Mouse (Mus musculus) ES-CJ7 (cell line): Measurements from ENCODE around the gene Lnx1.

Experiments
- DNase-seq: peaks from one replicate; pipeline ENCODE4 v3.0.0; 2011; ENCODE audit warnings: low read depth, low spot score

Gene Lnx1

GRCm38 (mm10) chr5:74654527-74654926 lies 48.2 kb downstream of the Lnx1 start:
- no peak for DNase-seq

DNA sequence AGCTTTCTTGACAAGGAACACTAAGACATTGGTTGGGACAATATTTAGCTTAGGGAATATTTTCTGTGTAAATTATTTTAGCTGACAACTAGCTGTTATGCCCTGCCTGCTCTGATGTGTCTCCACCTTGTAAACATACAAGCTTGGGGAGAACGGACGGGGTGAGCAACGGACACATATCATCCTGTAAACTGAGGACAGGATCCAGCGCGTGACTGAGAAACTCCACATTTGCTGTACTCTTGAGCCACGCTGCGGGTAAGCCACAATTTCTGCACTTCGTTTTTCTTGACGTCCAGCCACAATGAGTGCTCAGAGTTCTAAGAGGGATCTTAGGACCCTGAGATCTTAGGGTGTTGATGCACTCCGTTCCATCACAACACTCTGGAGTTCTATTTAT lies 48.9 kb downstream of the Lnx1 start:
- no peak for DNase-seq

DNA sequence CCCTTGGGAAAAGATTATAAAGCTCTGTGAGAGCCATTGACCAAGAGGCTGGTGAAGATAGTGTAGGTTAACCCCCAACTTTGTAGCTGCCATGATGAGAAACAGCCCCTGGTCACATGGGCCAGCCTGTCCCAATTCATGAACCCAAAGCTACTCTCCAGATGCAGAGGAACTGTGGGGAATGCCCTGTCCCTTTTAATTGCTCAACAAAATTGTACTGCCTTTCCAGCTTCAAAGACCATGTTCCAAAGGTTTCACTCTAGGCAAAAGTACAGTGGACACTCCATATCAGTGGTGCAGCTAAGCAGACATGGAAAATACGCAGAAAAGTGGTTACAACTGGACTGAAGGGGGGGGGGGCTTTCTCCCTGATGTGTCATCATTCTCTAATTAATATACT lies 53.6 kb downstream of the Lnx1 start:
- DNase-seq, result no peak

- DNase-seq, result no peak
These were observed 54.5 kb downstream of the Lnx1 start for GRCm38 (mm10) chr5:74648216-74648615.

DNA sequence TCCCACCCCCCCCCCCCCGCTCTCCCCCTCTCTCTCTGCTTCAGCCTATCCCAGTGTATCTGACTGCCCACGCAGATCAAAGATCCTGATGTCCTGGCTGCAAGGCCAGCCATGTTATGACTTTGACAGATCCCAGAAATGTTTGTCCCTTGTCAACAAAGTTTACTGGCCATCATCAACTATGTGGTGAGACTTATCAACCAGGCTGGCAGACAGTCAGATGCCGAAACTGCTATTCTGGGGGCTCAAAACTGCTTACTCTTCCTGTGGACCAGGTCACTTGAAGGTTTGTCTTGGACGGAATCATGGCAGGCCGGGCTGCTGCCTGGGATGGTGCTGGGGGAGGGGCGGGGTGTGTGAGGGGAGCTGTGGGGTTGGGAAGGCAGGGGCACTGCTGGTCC lies 55.1 kb downstream of the Lnx1 start:
- no peak for DNase-seq

- no peak for DNase-seq
These were observed 60.4 kb downstream of the Lnx1 start for GRCm38 (mm10) chr5:74642291-74642690.

- peak; percentile 39 for DNase-seq
These were observed 61.7 kb downstream of the Lnx1 start for GRCm38 (mm10) chr5:74641000-74641399.

DNA sequence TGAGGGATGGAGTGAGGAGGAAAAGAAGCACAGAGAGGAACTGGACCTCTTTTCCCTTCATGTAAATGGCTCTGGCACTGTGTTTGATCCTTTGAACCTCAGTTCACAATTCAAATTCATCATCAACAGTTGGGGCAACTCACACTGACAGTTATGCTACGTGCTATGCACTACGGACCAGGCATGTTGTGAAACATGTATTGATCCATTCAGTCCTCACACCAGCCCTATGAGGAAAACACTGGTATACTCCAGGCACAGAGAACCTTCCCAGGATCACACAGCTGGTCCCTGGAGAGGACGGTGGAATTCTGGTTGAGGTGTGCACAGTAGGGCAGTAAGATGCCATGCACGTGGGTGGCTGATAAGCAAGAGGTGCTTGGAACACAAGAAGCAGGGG lies 62.2 kb downstream of the Lnx1 start:
- DNase-seq, result no peak

DNA sequence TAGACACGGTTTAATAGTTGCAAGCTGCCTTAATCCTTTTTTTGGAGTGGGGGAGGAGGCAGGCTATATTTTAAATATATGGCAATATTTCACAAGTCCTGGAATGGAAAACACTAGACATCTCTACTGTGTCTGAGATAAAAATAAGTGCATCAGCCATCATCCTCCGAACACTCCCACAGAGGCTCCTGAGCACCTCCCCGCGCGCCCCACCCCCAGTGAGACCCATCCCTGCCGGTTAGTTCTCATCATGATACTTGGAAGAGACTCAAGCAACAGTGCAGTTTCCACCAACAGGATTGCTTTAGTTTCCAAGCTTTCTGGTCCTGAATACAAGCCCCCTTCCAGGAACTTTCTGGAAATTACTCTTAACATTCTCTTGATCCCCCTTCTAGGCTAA lies 63.2 kb downstream of the Lnx1 start:
- no peak for DNase-seq

DNA sequence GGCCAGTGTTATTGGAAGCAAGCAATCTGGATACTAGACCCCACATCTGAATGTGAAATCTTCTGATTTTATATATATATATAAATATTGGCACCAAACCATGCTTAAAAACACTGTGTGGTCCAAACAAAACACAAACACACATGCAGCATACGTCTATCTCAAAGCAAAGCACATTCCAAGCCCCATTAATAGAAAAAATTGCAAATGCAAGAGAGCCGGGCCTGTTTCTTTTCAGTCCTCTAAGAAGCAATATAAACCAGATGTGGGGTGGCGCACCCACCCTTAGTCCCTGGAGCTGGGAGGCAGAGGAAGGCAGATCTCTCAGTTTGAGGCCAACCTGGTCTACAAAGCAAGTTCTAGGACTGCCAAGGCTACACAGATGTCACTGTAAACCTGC lies 68.3 kb downstream of the Lnx1 start:
- DNase-seq, result no peak

- no peak for DNase-seq
These were observed 69.3 kb downstream of the Lnx1 start for GRCm38 (mm10) chr5:74633453-74633852.

- no peak for DNase-seq
These were observed 70.2 kb downstream of the Lnx1 start for GRCm38 (mm10) chr5:74632369-74633114.

- DNase-seq, result no peak
These were observed 74.7 kb downstream of the Lnx1 start for GRCm38 (mm10) chr5:74628001-74628400.

DNA sequence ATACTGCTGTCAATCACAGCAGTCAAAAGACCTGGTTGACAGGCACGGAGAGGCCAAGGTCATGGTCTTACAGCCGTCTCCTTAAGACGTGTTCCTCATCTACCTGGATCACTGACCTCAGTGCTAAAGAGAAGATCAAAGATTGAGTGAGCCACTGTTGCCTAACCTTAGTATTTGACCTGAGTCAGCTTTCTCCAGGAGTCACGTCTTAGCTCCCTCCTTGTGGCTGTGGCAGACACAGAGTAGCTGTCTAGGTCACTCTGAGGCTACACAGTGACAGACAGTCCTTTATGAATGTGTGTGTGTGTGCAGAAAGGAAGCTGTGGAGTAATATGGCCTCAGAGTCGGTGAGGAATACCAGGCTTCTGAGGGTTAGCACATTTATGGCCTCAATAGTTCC lies 78.3 kb downstream of the Lnx1 start:
- DNase-seq, result no peak

GRCm38 (mm10) chr5:74623316-74624000 lies 79.3 kb downstream of the Lnx1 start:
- no peak for DNase-seq

DNA sequence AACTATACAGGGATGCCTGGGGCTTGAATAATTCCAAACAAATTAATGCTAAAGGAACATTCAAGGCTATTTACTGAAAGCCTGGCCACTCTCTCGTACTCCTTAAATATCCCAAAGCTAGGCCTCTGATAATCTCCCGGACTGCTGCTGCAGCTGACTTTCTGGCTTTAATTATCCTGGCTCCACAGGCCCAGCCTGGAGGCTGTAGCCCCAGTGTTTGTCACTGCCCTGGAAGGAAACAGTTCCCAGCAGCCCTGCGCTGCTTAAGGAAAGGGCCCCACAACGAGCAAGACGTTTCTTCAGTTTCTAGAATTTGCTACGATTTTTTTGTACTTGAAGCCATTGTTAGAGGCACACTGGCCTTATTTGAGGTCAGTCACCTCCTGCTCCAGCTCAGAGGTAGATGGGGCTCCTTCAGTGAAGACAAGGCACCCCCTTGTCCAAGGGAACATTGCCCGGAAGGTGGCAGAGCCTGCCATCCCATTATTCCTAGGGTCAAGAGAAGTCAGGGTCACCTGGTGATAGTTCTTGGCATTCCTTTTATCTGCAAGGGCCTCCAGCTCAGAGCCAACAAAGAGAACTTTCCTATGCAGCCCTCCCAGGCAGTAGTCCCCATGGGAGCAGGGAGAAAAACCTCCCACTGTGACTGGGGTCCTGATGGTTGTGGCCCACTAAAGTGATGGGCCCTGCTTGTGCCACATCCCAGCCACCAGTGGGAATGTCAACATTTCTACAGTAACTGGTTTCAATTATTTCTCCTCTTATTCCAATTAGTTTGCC lies 80.8 kb downstream of the Lnx1 start:
- no peak for DNase-seq

DNA sequence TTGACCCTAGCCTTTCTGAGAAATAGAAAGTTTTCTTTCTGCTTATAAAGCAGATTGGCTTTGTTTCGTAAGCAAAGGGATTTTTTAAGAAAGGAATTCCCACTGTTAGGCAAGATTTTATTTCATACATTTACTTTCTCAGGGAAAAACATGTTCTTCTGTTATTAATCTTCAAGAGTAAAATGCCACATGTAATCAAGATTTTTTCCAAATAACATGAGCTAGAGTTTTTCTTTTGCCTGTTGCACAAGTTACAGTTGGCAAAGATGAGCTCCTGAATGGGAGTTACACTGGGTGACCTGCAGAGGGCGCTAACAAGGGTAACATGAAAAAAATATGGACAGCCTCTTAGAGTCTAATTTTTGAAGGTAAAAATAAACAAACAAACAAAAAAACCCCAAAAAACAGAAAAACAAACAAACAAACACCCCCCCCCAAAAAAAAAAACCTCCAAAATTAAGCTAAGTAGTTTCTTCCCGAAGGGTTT lies 84.1 kb downstream of the Lnx1 start:
- DNase-seq, result no peak

GRCm38 (mm10) chr5:74617816-74618572 lies 84.7 kb downstream of the Lnx1 start:
- no peak for DNase-seq

- DNase-seq, result no peak
These were observed 89.1 kb downstream of the Lnx1 start for GRCm38 (mm10) chr5:74613491-74614151.

- DNase-seq, result no peak
These were observed 90.0 kb downstream of the Lnx1 start for GRCm38 (mm10) chr5:74612713-74613112.

DNA sequence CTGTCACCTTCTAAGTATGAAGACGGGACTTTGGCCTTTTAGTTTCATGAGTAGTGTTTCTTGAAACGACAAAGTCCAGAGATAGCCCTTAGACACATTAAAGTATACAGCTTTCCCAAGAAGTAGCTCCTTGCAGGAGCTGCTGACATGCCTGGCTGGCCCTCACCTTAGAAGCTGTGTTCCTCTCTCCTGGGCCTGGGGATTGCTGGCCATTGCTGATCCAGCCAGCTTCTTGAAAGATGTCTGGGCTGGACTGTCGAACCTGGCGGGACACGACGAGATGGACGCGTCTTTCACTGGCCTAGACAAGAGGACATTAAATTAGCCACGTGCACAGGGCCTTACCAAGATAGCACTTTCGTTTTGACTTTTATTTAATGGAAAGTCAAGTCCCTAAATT lies 92.2 kb downstream of the Lnx1 start:
- no peak for DNase-seq
